Mouse (Mus musculus) heart, postnatal 36 days (tissue): ENCODE results near the gene Ttbk2. TPM values are rescaled to one million over a fixed set of nuclear protein-coding genes. Genes with fewer than 3 reads are reported as not detected.

Source experiments
- total RNA-seq, 2 experiments: library from RNA; stranded (reverse); gene quantifications; 2 replicates each; pipeline ENCODE4 v1.2.3; 2021

Gene Ttbk2
- total RNA-seq, 2 experiments from 2014 or later: 10.7 to 12.5 TPM

Other genes starting within 250 kb of the Ttbk2 start
- gene Haus2, start 241.2 kb downstream of the Ttbk2 start, total RNA-seq: 10 to 100 TPM; 10.1 to 10.6 TPM
- gene Lrrc57, start 241.1 kb downstream of the Ttbk2 start, total RNA-seq: 10 to 100 TPM; 14.9 to 17.9 TPM
- 1 to 10 TPM; 8.2 to 9.8 TPM for gene Stard9, start 221.5 kb downstream of the Ttbk2 start, total RNA-seq
- 10 to 100 TPM; 10.5 to 14.2 TPM for gene Cdan1, start 476 bp downstream of the Ttbk2 start, total RNA-seq
- 10 to 100 TPM; 22.6 to 23.5 TPM for gene Ubr1, start 120.1 kb upstream of the Ttbk2 start, total RNA-seq
- gene Tmem62, start 126.4 kb upstream of the Ttbk2 start, total RNA-seq: 1 to 10 TPM; 4.4 to 4.9 TPM
- gene Ccndbp1, start 157.8 kb upstream of the Ttbk2 start, total RNA-seq: 10 to 100 TPM; 29.9 to 33.8 TPM
- gene Epb42, start 186.5 kb upstream of the Ttbk2 start, total RNA-seq: under 1 TPM; 0.11 to 0.46 TPM
- not detected for gene Tgm5, start 235.2 kb upstream of the Ttbk2 start, total RNA-seq